Mouse (Mus musculus) WW6 (cell line): Measurements from ENCODE around the gene Dapk1.
"Not testable (repeated sequence)": the region's sequence is repeated elsewhere in the genome, so short reads cannot be mapped to it uniquely, and the experiment has no call there.

Experiments
- DNase-seq: peaks from one replicate; pipeline ENCODE4 v3.0.0-alpha.2; 2013; ENCODE audit warnings: low read depth, low spot score

Dapk1 gene

DNA sequence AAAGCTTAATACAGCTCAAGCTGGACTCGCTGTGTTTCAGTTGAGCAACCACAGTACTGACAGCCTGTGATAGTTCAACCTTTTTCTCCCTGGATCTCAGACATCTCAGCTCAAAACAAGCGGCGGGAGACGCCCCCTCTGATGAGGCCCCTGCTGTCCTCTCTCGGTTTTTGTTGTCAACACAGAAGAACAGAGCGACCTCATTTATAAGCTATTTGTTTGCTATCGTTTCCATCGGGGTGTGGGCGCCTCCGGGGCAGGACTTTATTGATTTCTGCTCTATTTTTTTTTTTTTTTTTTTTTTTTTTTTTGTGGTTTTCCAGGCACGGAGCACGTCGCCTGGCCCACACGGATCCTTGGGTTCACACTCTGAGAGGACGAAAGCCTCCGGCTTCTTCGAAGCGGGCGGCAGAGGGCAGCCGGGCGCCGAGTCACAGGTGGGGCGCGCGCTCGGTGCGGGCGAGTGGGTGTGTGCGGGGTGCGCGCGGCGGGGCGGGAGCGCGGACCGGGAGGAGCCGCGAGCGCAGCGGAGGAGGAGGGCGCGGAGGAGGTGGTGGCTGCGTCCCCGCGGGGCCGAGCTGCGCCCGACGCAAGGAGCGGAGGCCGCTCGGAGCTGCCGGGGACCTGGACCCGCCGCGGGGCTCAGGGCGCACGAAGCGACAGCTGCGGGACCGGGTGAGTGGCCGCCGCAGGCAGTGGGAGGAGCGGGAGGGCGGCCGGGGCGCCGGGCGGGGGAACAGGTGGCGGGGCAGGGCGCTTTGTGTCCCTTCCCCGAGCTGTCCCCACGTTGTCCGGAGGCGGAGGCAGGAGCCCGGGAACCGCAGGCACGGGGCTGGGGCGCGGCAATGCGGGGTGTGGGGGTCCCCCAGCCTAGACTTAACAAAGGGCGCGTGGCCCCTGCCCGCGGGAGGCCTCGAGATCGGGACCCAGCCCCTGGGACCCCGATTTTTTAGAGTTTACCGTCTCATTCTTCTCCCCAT lies at the start of gene Dapk1:
Gene Dapk1, plus strand, starts transcription at position 512 of the 980 bp plus-strand sequence.
- DNase-seq, result no peak

DNA sequence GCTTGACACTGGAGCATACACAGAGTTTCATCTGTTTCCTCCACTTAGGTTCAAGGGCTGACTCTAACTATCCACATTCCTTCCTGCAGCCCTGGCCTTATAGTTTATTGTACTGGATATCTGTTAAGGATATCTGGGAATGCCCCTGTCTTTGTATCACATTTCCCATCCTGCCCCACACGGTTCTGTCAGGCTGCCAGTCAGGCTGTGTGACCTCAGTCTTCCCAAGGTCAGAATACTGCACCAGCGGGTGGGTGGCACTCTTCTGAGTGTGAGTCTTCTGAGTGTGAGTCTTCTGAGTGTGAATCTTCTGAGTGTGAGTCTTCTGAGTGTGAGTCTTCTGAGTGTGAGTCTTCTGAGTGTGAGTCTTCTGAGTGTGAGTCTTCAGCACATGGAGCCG lies 48.4 kb upstream of the Dapk1 start:
- DNase-seq, result no peak

DNA sequence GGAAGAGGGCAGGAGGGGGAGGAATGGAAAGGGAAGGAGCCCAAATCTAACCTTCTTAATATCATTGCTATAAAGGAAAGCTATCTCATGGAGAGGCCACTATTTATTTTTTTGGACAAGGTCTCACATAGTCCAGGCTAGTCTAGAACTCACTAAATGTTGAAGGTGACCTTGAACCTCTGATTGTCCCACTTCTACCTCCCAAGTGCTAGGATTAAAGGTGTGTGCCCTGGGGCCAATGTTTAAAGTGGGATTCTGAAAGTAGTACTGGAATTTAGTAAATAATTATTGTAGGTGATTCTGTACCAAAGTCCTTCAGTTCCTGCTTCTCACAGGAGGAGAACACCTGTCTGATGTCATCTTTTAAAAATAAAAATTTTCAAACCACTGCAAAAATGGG lies 45.3 kb upstream of the Dapk1 start:
- no peak for DNase-seq

DNA sequence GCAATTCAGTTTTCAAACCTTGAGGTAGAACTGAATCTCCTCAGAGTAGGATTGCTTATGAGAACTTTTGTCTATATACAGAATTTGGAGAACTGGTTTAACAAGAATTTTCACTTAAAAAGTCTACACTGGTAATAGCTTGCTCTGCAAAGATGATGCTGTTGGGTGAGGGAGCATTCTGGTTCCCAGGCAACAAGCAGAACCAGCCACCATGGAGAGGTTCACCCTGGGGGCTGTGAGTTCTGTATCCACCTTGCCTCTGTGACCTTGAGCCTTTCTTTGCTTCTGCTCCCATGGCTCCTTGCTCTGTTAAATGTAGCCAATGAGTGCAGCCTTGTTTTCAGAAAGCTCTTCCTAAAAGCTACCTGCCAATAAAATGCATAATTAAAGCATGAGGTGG lies 44.8 kb upstream of the Dapk1 start:
- no peak for DNase-seq

DNA sequence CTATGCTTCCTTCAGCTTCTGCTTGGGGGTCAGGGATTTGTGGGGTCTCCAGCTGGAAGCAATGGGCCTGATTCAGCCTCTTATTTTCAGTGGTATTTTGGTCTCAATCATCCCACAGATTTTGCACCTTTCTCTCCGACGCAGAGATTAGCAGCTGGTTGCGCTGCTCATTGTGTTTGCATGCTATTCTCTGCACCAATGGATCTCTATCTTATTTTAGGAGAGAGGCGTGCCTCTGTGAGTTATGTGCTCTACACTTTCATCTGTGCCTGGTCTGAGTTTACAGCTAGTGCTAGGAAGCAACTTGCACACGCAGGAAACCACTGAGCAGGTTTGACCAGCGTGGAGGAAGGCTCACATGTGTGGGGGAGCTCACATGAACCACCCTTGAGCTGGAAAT lies 37.4 kb upstream of the Dapk1 start:
- no peak for DNase-seq

DNA sequence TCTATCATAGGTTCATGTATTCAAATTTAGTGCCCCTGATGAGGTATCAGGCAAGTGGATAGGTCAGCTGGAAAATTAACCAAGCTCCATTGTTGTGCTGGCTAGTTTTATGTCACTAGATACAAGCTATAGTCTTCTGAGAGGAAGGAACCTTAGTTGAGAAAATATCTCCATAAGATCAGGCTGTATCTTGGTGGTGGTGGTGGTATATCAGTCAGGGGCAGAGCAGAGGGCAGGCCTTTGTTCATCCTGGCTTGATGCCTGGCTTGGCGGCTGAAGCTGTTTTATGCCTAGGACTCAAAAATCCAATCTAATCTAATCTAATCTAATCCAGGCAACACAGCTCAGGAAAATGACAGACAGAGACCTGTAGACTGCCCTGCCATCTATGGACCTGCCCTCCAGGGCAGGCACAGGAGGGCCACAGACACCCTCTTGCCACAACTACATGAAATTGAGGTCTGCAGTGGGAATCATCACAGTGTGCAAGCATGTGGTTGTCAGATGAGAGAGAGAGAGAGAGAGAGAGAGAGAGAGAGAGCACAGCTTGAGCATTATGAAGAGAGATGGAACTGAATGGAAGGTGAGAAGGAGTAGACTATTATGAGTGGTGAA lies 32.7 kb upstream of the Dapk1 start:
- no peak for DNase-seq

DNA sequence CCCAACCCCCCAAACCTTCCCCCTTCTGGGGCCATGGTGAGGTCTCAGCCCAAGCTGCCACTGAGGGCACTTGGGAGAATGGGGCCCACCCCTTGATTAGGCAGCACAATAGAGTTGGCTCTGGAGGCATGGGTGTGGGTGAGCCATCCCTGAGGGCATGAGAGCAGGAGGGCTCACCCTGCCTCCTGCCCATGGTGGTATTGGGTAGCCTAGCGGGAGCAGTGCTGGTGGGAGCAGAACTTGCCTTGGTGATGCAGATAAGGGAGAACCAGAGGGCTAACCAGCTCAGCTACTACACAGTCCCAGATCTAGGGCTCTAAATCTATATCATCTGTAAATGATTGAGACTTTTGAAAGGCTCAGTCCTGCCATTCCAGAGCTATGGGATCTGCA lies 32.2 kb upstream of the Dapk1 start:
- DNase-seq, result no peak

DNA sequence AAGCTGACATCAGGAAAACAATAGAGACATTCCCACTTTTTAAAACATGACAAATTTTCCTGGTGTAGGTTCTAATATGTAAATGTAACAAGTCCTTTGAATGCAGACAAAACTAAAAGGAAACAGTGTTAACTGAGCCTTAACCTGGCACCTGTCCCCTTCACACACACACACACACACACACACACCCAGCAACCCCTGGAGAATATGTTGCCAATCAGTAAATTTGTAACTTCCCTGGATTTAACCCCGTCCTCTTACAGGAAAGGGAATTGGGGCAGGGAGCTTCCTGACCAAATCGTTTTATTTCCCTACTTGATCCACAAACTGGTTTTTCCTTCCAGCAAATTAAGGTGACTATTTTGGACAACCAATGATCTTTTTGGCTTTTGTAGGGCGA lies 28.2 kb upstream of the Dapk1 start:
- no peak for DNase-seq

DNA sequence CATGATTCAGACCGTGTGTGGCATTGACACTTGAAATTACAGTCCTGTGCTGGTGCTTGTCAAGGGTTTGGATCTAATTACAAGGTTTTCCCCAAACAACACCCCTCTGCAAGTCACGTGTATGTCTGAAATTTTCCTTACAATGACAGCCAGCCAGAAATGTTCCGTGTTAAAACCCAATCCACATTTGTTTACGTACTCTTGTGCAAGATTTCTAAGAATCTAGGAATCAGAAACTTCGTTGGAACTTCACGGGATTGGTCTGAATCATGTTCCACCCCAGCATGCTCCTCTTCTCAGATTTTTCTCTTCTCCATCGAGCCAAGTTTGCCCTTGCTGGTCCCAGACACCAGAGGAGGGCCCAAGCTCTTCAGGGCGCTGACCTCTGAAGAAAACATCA lies 27.8 kb upstream of the Dapk1 start:
- DNase-seq, result no peak

DNA sequence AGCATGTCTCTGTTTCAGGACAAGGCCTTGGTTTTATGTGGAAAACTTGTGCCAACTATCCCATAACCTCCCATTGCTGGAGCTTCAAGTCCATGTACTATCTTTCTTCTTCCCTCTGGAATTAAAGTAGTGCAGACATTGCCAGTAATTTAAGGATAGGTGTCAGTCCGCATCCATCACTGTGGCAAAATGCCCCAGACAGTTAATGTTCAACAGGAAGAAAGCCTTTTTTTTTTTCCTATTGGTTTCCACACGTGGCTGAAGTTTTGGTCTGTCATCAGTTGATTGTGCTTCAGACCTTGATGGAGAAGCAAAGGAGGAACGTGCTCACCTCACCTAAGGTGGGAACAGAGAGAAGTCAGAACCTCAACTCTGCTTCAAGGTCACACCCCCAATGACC lies 23.2 kb upstream of the Dapk1 start:
- DNase-seq, result no peak

DNA sequence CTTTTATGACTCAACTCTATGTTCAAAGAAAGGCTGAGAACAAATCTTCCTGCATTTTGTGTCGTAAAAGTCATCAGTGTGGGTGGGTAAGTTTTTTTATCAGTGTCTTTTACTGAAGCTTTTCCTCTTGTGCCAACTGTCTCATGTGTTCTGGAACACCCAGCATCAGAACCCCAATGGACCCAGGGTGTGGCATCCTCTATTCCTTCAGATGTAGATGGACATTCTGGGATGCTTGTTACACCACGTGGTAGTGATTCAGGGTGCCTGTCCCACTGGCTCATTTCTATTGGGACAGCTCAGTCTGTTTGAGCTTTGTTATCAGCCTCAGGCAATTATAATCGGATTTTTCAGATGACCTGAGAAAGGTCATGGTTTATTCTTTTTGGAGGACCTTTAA lies 6.9 kb upstream of the Dapk1 start:
- DNase-seq, result no peak

DNA sequence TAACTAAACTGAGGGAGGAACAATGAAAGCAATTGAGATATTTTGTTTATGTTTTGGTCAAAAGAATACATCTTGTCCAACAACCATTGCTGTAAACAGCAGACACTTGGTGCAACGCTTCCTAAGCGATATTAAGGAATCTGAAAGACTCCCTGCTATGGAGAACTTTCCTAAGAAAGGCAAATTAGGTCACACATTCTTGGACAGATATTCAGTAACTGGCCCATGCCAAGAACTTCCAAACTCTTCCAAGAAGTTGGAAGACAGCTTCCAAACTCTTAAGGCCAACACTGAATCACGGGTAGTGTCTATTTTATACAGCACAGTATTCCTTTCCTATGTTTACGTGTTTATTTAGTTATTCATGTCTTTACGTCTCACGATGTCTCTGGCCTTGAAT lies 6.2 kb upstream of the Dapk1 start:
- no peak for DNase-seq

DNA sequence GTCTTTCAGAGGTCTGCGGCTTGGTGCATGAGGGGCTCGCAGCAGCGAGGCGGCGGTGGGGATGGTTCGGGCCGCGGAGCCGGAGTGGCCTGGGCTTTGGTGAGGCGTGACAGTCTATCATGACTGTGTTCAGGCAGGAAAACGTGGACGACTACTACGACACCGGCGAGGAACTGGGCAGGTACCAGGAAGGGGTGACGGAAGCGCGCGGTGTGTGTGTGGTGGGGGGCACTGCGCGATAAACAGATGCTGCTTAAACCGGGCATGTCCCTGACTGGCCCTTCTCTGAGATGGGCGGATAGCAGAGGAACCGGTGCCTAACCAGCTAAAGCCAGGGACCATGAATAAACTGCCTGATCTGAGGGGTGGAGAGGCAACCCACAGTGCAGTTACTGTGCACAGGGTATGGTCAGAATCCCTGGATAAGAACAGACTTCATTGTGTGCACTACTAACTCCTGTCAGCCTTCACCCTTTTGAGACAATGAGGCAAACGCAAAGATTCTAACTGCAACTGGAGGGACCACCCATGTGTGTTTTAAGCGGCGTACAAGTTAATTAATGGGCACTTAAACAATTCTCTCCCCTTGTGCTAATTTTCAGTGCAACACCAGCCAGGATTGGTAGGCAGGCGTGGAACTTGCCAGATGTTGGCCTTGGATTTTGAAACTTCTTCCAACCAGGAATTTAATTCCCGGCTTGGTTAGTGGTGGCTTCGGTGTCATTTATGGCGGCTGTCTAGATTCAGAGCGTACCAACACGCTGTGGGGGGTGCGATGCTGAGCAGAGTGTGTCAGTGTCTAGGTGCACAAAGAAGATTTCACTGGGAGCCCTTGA lies 887 bp downstream of the Dapk1 start:
- DNase-seq, result no peak

DNA sequence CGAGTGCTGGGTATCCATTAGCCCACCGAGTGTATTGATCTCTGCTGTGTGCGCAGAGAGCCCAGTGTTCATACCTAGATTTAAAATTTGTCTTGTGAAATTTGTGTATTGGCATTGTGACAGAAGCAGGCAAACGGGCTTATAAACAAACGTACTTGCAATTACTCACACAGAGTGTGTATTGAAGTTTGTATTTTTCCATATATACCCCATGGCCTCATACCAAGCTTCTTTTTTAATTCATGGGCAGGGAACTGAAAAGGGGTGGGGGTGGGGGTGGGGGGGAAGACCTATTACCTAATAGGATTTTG lies 1.5 kb downstream of the Dapk1 start:
- DNase-seq, result no peak

DNA sequence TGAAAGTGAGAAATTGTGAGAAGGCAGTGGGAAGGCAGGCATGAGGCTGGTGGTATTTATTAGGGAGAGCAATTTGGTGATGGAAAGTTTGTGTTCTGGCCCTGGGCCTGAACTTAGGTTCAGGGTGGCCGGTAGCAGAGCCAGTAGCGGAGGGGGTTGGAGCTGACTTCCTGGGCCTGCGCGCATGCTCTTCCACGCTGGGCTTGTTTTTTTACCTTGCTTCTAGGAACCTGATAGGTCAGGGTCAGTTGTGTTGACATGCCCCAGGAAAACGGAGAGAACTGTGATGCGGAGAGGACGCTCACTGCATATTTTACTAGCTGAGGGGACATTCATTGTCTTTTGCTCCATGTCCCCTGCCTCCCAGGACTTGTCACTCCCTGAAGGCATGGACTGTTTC lies 5.7 kb downstream of the Dapk1 start:
- DNase-seq, result no peak

DNA sequence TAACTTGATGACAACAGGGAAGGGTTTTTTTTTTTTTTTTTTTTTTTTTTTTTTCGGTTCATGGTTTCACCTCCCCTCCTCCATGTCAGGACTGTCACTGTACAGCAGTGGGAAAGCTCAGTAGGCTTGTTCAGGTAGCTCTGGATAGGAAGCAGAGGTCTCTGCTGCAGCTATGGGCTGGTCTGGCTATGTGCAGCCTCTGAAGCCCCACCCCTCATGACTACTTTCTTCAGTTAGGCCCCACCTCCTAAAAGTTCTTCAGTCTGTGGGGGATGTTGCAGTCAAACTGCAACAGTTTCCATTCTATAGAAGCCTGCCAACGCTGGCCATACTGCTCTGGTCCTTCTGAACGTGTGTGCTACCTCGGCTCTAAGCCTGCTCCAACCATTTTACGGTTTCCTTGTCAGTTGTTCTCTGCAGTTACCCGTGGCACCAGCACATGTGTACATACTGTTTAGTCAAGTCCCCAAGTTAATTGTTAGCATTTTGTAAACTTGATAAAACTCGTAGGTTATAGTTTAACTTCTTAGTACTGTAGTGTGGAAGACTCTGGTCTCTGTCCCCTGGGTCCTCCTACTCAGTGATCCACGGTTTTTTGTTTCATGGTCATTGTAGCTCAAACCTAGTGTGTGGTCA lies 6.8 kb downstream of the Dapk1 start:
- no peak for DNase-seq

DNA sequence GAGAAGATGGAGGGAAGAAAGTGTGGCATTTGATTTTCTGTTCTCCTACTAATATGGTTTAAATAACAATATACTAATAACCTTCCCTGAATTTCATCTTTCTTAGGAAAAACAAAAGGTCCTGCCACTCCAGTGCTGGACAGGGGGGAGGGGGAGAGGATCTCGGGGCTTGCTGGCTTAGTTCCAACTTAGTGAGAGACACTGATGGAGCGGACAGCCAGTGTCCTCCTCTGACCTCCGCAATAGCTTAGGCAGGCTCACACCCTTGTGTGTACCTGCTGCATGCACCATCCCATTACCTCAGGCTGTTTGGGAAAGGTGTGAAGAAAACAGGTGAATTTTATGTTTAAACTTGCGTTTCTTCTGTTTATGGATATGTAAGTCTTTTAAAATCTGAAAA lies 7.5 kb downstream of the Dapk1 start:
- DNase-seq, result no peak

DNA sequence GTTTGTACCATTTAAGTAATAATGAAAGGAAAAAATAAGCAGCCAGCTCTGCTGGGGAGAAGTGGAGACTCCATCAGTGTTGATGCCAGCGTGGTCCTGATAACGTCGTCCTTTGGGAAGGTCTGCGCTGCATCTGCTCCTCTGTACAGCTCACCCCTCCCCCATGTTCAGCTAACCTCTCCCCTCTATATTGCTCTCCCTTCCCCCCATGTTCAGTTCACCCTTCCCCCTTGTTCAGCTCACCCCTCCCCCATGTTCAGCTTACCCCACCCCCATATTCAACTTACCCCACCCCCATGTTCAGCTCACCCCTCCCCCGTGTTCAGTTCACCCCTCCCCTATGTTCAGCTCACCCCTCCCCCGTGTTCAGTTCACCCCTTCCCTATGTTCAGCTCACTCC lies 8.8 kb downstream of the Dapk1 start:
- no peak for DNase-seq

DNA sequence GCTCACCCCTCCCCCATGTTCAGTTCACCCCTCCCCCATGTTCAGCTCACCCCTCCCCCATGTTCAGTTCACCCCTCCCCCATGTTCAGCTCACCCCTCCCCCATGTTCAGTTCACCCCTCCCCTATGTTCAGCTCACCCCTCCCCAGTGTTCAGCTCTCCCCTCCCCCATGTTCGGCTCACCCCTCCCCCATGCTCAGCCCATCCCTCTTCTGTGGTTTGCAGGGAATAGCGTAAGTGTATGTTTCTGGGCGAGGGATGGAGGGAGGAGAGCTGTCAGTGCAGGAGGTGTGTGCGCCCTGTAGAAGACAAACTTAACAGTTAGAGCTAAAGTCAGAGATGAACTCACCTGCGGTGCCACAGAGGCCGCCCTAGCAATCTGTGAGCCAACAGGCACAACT lies 9.2 kb downstream of the Dapk1 start:
- not testable (repeated sequence) for DNase-seq

DNA sequence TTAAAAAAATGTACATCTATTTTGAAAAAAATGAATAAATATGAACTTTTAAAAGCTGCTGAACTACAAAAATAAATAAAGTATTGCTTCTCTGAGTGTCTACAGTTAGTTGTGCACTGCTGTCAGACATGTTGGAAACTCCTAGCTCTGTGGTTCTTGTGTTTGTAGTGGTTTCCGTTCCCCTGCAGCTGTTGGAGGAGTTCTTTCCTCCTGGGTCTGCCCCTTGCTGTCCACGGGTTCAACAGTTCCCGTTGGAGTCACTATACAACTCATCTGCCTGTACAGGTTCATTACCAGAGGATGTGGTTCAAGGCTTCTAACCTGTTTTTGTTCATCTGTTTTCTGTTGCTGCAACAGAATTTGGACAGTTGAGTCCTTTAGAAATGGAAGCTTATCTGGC lies 10.4 kb downstream of the Dapk1 start:
- no peak for DNase-seq

DNA sequence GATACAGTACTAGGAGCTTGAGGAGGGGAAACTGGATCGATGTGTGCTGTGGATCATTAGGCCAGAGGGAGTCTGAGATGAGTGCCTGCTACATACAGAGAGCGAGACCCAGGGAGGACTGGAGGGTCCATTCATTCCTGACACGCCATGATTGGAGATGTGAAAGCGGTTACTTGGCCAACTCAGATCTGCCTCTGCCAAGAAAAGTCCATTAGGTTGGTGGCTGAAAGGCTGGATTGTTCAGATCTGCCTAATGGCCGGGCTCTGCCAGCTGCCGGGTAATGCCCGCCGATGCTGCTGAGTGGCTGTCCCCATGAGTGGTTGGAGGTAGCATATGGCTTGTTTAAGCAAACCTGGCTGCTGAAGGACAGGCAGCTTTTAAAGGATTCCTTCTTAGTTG lies 12.4 kb downstream of the Dapk1 start:
- DNase-seq, result no peak

DNA sequence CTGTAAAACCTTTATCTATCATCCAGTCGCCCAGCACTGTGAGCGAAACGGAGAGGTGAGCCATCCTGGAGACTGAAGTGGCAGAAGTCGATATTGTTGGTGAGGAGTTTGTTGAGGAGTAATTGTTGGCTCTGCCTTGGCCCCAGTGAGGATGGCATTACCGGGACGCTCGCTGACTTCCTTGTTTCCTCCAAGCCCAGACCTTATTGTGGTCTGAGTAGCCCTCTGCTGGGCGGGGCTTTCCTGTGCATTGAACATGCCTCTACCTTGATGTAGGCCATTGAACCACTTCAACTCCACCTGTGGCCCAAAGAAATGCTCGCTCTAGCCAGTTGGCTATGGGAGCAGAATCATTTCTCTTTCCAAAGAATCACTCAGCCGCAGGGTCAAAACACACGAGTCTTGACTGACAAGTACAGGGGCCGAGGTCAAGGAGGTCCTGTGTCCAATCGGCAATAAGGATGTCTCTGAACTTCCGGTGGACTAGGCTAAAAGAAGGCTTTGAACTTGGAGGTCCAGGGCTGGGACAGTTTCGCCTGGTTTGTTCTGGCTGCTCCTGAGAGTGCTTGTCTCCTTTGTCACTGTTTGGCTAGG lies 13.4 kb downstream of the Dapk1 start:
- DNase-seq, result no peak
